Mouse (Mus musculus): ENCODE results near the gene Ubl5.

DNA sequence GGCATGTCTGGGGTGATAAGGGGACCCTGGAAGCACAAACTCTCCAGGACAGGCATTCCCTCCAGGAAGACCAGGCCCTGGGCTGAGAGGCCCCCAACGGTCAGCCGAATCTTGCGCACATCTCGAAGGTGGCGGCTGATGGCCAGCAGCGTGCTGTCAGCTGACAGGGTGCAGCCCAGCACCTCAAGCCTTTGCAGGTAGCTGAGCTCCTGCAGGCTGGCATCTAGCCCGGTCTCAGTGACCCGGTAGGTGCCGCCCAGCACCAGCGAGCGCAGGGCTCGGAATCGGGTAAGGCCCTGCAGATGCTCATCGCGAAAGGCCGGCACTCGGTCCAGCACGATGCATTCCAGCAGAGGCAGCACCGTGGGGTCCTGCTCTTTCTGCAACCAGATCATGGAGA, 4.1 kb upstream of the Ubl5 start:
- no peak for TF ChIP-seq CTCF (IDR thresholded peaks at IDR 0.05; ENCODE audit: extremely low read depth, insufficient read length, insufficient replicate concordance, low read depth, low read length)
- no peak for TF ChIP-seq POLR2A (IDR thresholded peaks at IDR 0.05; ENCODE audit: low read depth, low read length)

Measured in small intestine, adult 2 months (tissue).